Mouse (Mus musculus): ENCODE measurements around the gene Olfr1120.
"Not testable (repeated sequence)": the region's sequence is repeated elsewhere in the genome, so short reads cannot be mapped to it uniquely, and the experiment has no call there.

Olfr1120 gene

DNA sequence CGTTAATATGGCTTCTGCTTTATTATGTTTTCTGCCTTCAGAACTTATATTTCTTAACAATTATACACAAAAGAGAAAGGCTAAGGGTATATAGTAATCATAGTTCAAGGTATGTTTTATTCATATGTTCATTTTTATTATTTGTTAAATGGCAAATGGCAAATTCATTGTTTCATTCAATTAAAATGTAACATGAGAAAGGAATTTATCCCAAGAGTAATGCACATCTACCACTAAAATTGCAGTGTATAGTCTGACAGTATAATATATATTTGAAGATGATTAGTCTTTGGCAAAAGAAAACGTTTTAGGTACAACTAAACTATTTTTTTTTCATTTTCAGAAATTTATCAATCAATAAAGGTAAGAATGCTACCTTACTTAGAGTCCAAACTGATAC lies at the start of gene Olfr1120:
Olfr1120 (plus strand) TSS at position 301 of the 400 bp plus-strand sequence.
- DNase-seq: no peak

DNA sequence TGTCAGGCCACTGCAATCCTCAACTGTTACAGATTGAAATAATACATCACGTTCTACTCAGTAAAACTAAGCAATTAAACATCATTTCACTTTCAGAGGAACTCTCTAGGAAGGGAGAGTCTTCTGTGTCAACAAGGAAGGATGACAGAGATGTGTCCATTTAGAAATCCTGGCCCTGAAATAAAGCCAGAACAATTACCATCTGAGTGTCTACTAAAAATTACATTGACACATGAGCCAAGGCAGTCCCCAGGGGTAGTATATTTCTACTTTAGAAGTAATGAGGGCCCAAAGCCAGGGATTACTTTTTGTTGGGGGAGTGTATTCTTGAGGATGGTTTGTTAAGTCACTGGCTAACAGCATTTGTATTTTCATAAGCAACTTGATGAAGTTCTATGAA lies 47.3 kb upstream of the Olfr1120 start, which contains the start of gene Olfr1118:
Olfr1118 (plus strand) TSS at position 301 of the 400 bp plus-strand sequence.
- no peak for DNase-seq

DNA sequence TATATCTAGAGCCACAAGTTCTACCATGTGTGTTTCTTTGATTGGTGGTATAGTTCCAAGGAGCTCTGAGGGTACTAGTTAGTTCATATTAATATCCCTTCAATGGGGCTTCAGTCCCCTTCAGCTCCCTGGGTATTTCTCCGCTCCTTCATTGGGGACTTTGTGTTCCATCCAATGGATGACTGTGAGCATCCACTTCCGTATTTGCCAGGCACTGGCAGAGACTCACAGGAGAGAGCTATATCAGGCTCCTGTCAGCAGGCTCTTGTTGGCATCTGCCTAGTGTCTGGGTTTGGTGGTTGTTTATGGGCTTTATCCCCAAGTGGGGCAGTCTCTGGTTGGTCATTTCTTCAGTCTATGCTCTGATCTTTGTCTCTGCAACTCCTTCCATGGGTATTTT lies 5.5 kb downstream of the Olfr1120 start:
- not testable (repeated sequence) for DNase-seq

DNA sequence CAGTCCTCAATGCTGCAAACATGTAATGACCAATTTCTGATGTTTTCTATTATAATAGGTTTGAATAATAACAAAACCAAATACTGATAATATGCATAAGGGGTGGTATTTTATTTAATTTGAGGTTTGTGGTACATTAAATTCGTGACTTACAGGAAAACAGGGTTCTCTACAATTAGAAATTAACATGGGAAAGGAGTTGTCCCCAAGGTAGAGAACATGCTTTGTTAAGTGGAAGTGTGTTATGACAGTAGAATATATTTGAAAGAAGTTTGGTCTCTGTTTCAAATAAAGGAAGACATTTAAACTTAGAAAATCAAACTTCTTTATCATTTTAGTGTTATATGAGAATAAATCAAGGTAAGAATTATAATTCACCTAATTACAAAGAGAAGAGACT lies 15.0 kb downstream of the Olfr1120 start, which contains the start of gene Olfr1121:
Olfr1121 (plus strand) TSS at position 301 of the 400 bp plus-strand sequence.
- no peak for DNase-seq

DNA sequence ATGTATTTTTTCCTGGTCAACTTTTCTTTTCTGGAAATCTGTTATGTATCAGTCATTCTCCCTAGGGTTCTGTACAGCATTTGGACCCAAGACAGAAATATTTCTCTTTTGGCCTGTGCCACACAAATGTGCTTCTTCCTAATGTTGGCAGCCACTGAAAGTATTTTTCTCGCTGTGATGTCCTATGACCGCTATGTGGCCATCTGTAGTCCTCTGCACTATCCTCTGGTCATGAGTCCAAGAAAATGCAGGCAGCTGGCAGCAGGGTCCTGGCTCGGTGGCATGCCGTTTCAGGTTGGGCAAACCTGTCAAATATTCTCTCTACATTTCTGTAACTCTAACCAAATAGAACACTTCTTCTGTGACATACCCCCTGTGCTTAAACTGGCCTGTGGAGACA lies 17.1 kb downstream of the Olfr1120 start:
- no peak for DNase-seq

DNA sequence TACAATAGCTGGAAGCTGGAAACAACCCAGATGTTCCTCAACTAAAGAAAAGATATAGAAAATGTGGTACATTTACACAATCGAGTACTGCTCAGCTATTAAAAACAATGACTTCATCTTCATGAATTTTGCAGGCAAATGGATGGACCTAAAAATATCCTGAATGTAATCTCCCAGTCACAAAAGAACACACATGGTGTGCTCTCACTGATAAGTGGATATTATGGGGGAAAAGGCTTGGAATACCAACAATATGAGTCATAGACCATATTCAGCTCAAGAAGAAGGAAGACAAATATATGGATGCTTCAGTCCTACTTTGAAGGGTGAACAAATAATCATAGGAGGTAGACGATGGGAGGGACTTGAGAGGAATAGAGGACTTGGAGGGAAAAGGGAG lies 29.3 kb downstream of the Olfr1120 start:
- no peak for DNase-seq

DNA sequence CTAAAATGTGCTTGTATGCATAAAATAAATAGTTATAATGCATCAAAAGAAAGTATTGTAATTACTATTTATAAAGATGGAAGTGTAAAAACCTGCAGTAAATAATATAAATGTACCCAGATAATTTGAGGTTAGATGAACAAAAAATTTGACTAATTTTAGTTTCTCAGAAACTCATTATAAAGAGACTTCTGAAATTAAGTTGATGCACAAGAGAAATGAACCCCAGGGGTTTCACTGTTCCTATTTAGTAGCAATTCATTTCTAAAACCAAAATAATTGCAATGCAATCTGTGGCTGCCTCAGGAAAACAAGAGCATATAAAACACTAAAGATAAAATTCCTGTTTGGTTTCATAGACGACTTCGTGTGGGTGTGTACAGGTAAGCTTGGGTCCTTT lies 30.9 kb downstream of the Olfr1120 start, which contains the start of gene Olfr1122:
Olfr1122 (plus strand) TSS at position 301 of the 400 bp plus-strand sequence.
- DNase-seq: no peak

DNA sequence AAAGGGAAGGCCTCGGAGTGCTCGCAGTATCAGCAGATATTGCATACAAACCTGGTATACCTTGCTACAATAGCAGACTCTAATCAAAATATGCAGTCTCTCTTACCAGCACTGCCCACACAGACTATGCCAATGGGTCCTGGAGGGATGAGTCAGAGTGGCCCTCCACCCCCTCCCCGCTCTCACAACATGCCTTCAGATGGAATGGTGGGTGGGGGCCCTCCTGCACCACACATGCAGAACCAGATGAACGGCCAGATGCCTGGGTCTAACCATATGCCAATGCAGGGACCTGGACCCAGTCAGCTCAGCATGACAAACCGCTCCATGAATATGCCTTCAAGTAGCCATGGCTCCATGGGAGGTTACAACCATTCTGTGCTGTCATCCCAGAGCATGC lies 39.0 kb downstream of the Olfr1120 start:
- DNase-seq: not testable (repeated sequence)

DNA sequence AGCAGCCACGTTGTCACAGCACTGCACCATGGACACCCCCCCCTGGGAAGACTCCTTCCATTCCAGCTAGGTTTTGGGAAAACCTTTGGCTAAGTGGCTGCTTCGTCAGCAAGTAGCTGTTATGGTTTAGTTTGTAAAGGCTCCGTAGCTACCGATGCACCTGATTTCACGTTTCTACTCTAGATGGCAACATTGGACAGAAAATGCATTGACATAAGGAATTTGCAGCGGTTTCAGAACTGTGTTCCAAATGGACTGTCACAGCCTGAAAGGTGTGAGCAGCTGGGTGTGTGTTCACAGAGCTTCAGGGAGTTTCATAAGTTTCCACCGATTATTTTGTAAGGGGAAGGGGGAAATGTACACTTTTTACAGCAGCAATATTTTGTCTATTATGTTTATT lies 40.1 kb downstream of the Olfr1120 start:
- DNase-seq: not testable (repeated sequence)

All from right cerebral cortex, postnatal 4 days (tissue).